Mouse (Mus musculus) liver, embryonic 18 days (tissue): ENCODE measurements around the gene Gm3854. TPM values are rescaled to one million over a fixed set of nuclear protein-coding genes. Genes with fewer than 3 reads are reported as not detected.

Experiments
- polyA plus RNA-seq: library from polyadenylated mRNA; depleted of rRNA; stranded (reverse); fragments of >200 nt; gene quantifications from 2 replicates; pipeline ENCODE4 v1.2.3, GENCODE M21; 2012; rRNA removed

Gm3854 gene
- 0.08 and 0.13 TPM in 2 replicates for polyA plus RNA-seq

GRCm38 (mm10) chr7:6343501-6344071 is at the start of gene Gm3854:
Gm3854 (plus strand) TSS chr7:6343759.

GRCm38 (mm10) chr7:6331233-6331956 is 12.2 kb upstream of the Gm3854 start, which contains the start of gene Zfp583:
Zfp583 (minus strand) TSS chr7:6331285.

GRCm38 (mm10) chr7:6363047-6363488 is 19.5 kb downstream of the Gm3854 start, which contains the start of gene Zfp78:
Zfp78 (plus strand) TSS chr7:6363280.

GRCm38 (mm10) chr7:6383044-6383455 is 39.5 kb downstream of the Gm3854 start, which contains the start of gene Zfp28:
Zfp28 (plus strand) TSS chr7:6383295.

GRCm38 (mm10) chr7:6397996-6398975 is 54.7 kb downstream of the Gm3854 start, which contains the start of gene Smim17:
Smim17 (plus strand) TSS chr7:6398715.

Other genes starting within 250 kb of the Gm3854 start
- gene Zfp787, start 187.8 kb upstream of the Gm3854 start, polyA plus RNA-seq, result 16.4 and 21.9 TPM in 2 replicates
- 16.6 and 19.2 TPM in 2 replicates for gene Zfp444, start 171.5 kb upstream of the Gm3854 start, polyA plus RNA-seq
- not detected in 2 replicates for gene Galp, start 146.7 kb upstream of the Gm3854 start, polyA plus RNA-seq
- not detected in 2 replicates for gene Zscan5b, start 121.5 kb upstream of the Gm3854 start, polyA plus RNA-seq
- not detected in 2 replicates for gene Epp13, start 91.0 kb upstream of the Gm3854 start, polyA plus RNA-seq
- gene Zfp667, start 57.2 kb upstream of the Gm3854 start, polyA plus RNA-seq, result 1.1 TPM in 2 replicates
- gene Zfp583, start 12.5 kb upstream of the Gm3854 start, polyA plus RNA-seq, result 0.52 and 0.60 TPM in 2 replicates
- 0.50 and 0.55 TPM in 2 replicates for gene Zfp78, start 19.5 kb downstream of the Gm3854 start, polyA plus RNA-seq
- gene Zfp28, start 39.5 kb downstream of the Gm3854 start, polyA plus RNA-seq, result 1.3 and 1.4 TPM in 2 replicates
- not detected in 2 replicates for gene Smim17, start 55.0 kb downstream of the Gm3854 start, polyA plus RNA-seq
- not detected in 2 replicates for gene Gm20715, start 66.5 kb downstream of the Gm3854 start, polyA plus RNA-seq
- gene Olfr1344, start 94.9 kb downstream of the Gm3854 start, polyA plus RNA-seq, result not detected in 2 replicates
- gene Olfr1336, start 112.4 kb downstream of the Gm3854 start, polyA plus RNA-seq, result not detected in 2 replicates
- not detected in 2 replicates for gene Olfr1346, start 123.3 kb downstream of the Gm3854 start, polyA plus RNA-seq
- gene Olfr5, start 143.2 kb downstream of the Gm3854 start, polyA plus RNA-seq, result not detected in 2 replicates
- not detected in 2 replicates for gene Olfr1347, start 156.0 kb downstream of the Gm3854 start, polyA plus RNA-seq
- not detected in 2 replicates for gene Olfr1348, start 165.0 kb downstream of the Gm3854 start, polyA plus RNA-seq
- not detected in 2 replicates for gene Olfr1349, start 179.2 kb downstream of the Gm3854 start, polyA plus RNA-seq
- gene Olfr1350, start 221.1 kb downstream of the Gm3854 start, polyA plus RNA-seq, result not detected in 2 replicates